In the genomic region with DNA sequence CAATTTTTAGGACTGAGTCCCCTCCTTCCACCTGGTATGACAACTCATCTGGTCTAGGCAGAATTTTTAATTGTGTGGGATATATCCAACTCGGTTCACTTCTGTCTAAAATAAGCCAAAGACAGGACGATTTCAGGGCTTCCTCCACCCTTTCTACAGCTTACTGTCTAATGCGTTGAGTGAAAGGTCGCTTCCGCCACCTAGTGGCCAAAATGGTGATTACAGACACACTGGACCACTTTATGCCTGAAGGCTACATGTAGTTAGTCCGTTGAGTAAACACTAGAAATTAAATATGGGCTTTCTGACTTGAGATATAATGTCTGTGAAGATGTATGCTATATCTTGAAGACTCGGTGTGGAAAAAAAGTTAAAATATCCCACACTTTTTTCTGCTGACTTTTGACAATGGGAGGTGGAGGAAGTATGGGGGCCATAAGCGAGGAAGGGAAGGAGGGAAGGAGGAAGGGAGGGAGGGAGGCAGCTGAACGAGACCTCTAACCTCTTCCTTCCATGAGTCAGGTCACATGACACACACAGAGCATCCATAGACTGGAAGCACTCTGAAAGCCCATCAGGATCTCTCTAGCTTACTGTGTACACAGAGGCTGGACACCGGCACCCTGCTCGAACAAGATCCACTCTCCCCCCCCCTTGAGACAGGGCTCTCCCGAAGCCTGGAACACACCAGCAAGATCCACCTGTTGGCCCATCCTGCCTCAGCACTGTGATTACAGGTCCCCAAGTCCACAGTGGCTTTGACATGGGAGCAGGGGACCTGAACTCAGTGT, we compare ENCODE assay signal across 9 mouse cellular contexts. TPM values are rescaled to one million over a fixed set of nuclear protein-coding genes. Genes with fewer than 3 reads are reported as not detected.
DNase-seq lines count a peak whose midpoint lies in the region; ATAC-seq and TF ChIP-seq lines count a peak whose summit lies in the region.
"Had no signal": no experiment of that assay in that cellular context is flagged by ENCODE, and none has a peak within 500 bp of the region (broad histone marks: within the 10 kb centered on the region; RNA-seq: fewer than 3 reads in every experiment).

No protein-coding gene starts in this region.

- no peak overlapping the region for H3K27ac ChIP-seq in MEL (ENCODE audit: control insufficient read depth, low read depth, low read length)
- no peak overlapping the region for H3K27ac ChIP-seq in forebrain, postnatal 0 days (ENCODE audit: low read depth, low read length)
- no peak overlapping the region for H3K27ac ChIP-seq in hindbrain, embryonic 13.5 days
- H3K27ac ChIP-seq: limb, embryonic 15.5 days had no signal

- TF ChIP-seq POLR2A in MEL (IDR thresholded peaks at IDR 0.05; ENCODE audit: control insufficient read depth in 1 of 2, insufficient read depth in 1 of 2, low read depth in 1 of 2, low read length in 2 of 2, poor library complexity in 1 of 2) = no peak

- peak; percentile 93 for DNase-seq in MEL (ENCODE audit: low read depth, low spot score)
- DNase-seq in cerebellum, adult 11 months = peak; percentile 64
- DNase-seq in forebrain, postnatal 0 days = peak; percentile 96
- peak; percentile 90 to 95 for DNase-seq in layer of hippocampus, postnatal 14 days (ENCODE audit: low spot score in 2 of 2)
- DNase-seq in lung, postnatal 25 days (ENCODE audit: low spot score) = peak; percentile 82
- peak; percentile 90 for DNase-seq in retina, postnatal 1 day
- peak; percentile 57 to 81 for DNase-seq in urinary bladder, adult 18-20 months (ENCODE audit: low spot score in 2 of 2)

- H3K9ac ChIP-seq in MEL (ENCODE audit: control insufficient read depth, low read depth, low read length, poor library complexity, severe bottlenecking) = no peak overlapping the region
- no peak overlapping the region for H3K9ac ChIP-seq in forebrain, postnatal 0 days
- H3K9ac ChIP-seq in hindbrain, embryonic 13.5 days = no peak overlapping the region
- H3K9ac ChIP-seq: limb, embryonic 15.5 days had no signal

- H3K4me3 ChIP-seq in MEL (ENCODE audit: control insufficient read depth in 1 of 2, insufficient read depth in 1 of 2, low read depth in 2 of 2, low read length in 2 of 2) = no peak overlapping the region
- H3K4me3 ChIP-seq in forebrain, postnatal 0 days (ENCODE audit: low read depth, low read length) = no peak overlapping the region
- H3K4me3 ChIP-seq in hindbrain, embryonic 13.5 days = no peak overlapping the region
- H3K4me3 ChIP-seq: limb, embryonic 15.5 days had no signal

- 31% methylated on average over 12 of the region's 12 CpGs for WGBS in forebrain, postnatal 0 days
- 36% methylated on average over 12 of the region's 12 CpGs for WGBS in hindbrain, embryonic 13.5 days

- peak; percentile 80 for ATAC-seq in forebrain, postnatal 0 days
- ATAC-seq in hindbrain, embryonic 13.5 days (ENCODE audit: low FRiP score) = peak; percentile 84

- TF ChIP-seq CTCF in MEL (IDR thresholded peaks at IDR 0.05 in 2 of 3, conservative IDR thresholded peaks at IDR 0.05 in 1 of 3; ENCODE audit: control insufficient read depth in 1 of 3, insufficient read depth in 1 of 3, low read depth in 2 of 3, low read length in 3 of 3, poor library complexity in 1 of 3, severe bottlenecking in 1 of 3) = peak; percentile 90 to 99 (median 97)
- peak; percentile 98 for TF ChIP-seq CTCF in forebrain, postnatal 0 days (IDR thresholded peaks at IDR 0.05; ENCODE audit: low read depth)

- H3K36me3 ChIP-seq in MEL (ENCODE audit: control insufficient read depth in 1 of 2, insufficient read depth in 2 of 2, low read length in 2 of 2) = peaks cover 0 to 2% of the 10 kb centered on the region in 2 experiments; a peak in 2 of 4 replicates
- H3K36me3 ChIP-seq in forebrain, postnatal 0 days (ENCODE audit: insufficient read depth) = no peaks in the 10 kb centered on the region
- H3K36me3 ChIP-seq in hindbrain, embryonic 13.5 days = 0 out of 2 replicates have a peak, but pooled peaks cover 2% of the 10 kb centered on the region

- no peaks in the 10 kb centered on the region for H3K27me3 ChIP-seq in MEL (ENCODE audit: control insufficient read depth in 1 of 2, insufficient read depth in 2 of 2, low read length in 2 of 2)
- H3K27me3 ChIP-seq in forebrain, postnatal 0 days (ENCODE audit: insufficient read depth, low read length) = no peaks in the 10 kb centered on the region
- peaks cover 11% of the 10 kb centered on the region; the same call in 1 of the 2 replicates for H3K27me3 ChIP-seq in hindbrain, embryonic 13.5 days
- H3K27me3 ChIP-seq: limb, embryonic 15.5 days had no signal

- H3K9me3 ChIP-seq in MEL (replicated peaks; ENCODE audit: insufficient read depth, low read length) = no peaks in the 10 kb centered on the region
- no peaks in the 10 kb centered on the region for H3K9me3 ChIP-seq in forebrain, postnatal 0 days (ENCODE audit: low read length)
- no peaks in the 10 kb centered on the region for H3K9me3 ChIP-seq in hindbrain, embryonic 13.5 days
- H3K9me3 ChIP-seq: limb, embryonic 15.5 days had no signal

- H3K79me2 ChIP-seq in MEL (ENCODE audit: control insufficient read depth, insufficient read depth, low read length, poor library complexity) = no peaks in the 10 kb centered on the region

- H3K4me1 ChIP-seq in MEL (ENCODE audit: control insufficient read depth in 1 of 2, insufficient read depth in 2 of 2, low read length in 2 of 2) = peaks cover 0 to 3% of the 10 kb centered on the region in 2 experiments; a peak in 1 of 4 replicates
- no peaks in the 10 kb centered on the region for H3K4me1 ChIP-seq in forebrain, postnatal 0 days (ENCODE audit: insufficient read depth)
- 0 out of 2 replicates have a peak, but pooled peaks cover 6% of the 10 kb centered on the region for H3K4me1 ChIP-seq in hindbrain, embryonic 13.5 days (replicated peaks)

- no peak for TF ChIP-seq EP300 in MEL (IDR thresholded peaks at IDR 0.05; ENCODE audit: low read depth in 1 of 2, low read length in 2 of 2)

- TF ChIP-seq RAD21 in MEL (IDR thresholded peaks at IDR 0.05; ENCODE audit: low read depth, low read length) = peak; percentile 99

- no peak overlapping the region for H3K4me2 ChIP-seq in forebrain, postnatal 0 days (ENCODE audit: low read depth)
- H3K4me2 ChIP-seq in hindbrain, embryonic 13.5 days = no peak overlapping the region
- H3K4me2 ChIP-seq: limb, embryonic 15.5 days had no signal

TF ChIP-seq in MEL, 35 proteins besides CTCF, POLR2A, EP300 and RAD21:
- TF ChIP-seq NELFE (IDR thresholded peaks at IDR 0.05; ENCODE audit: low read depth, low read length) (no peak), SIN3A (IDR thresholded peaks at IDR 0.05; ENCODE audit: low read length) (peak; percentile 60; the same call in 1 of the 2 replicates), ZC3H11A (IDR thresholded peaks at IDR 0.05; ENCODE audit: low read depth, low read length) (peak; percentile 86), MYC (IDR thresholded peaks at IDR 0.05; ENCODE audit: low read depth, low read length) (0 out of 2 replicates have a peak, but pooled peaks have one; percentile 46), SMC3 (IDR thresholded peaks at IDR 0.05; ENCODE audit: low read depth, low read length) (peak; percentile 96), KAT2A (conservative IDR thresholded peaks at IDR 0.05; ENCODE audit: low read depth, low read length) (no peak), ZNF384 (IDR thresholded peaks at IDR 0.05; ENCODE audit: low read depth, low read length) (no peak), MAZ (IDR thresholded peaks at IDR 0.05; ENCODE audit: low read depth, low read length) (peak; percentile 53; the same call in 1 of the 2 replicates)
TF ChIP-seq in MEL: peak in this region for 5.

RNA-seq across cellular contexts. Expression of gene Slit1, which starts 20.6 kb away (rescaled TPM):
- 0.04 TPM in 1 of 2 replicates, not detected in the other for total RNA-seq in MEL (2012; rRNA removed)
- polyA plus RNA-seq in MEL (2012; ENCODE audit: insufficient read depth in 1 of 2, insufficient read length in 2 of 2, low read depth in 1 of 2, low replicate concordance in 2 of 2, missing spikeins in 1 of 2) = under 1 TPM in 1 of 2 experiments, not detected in 1; 0.04 TPM
- total RNA-seq in forebrain, postnatal 0 days (2014; rRNA removed) = 37.2 and 61.8 TPM in 2 replicates
- 8.7 and 13.4 TPM in 2 replicates for polyA plus RNA-seq in forebrain, postnatal 0 days (2015; fragmentation: Nextera tagmentation; extraction: Ambion mirVana)
- 22.3 and 25.6 TPM in 2 replicates for polyA plus RNA-seq in hindbrain, embryonic 13.5 days (2015; fragmentation: Nextera tagmentation; extraction: Ambion mirVana)
- total RNA-seq in layer of hippocampus, postnatal 14 days (2021) = 100 to 1,000 TPM; 143 to 146 TPM

RNA-seq across cellular contexts. Expression of gene Arhgap19, which starts 37.8 kb away (rescaled TPM):
- 47.5 and 53.9 TPM in 2 replicates for total RNA-seq in MEL (2012; rRNA removed)
- polyA plus RNA-seq in MEL (2012; ENCODE audit: insufficient read depth in 1 of 2, insufficient read length in 2 of 2, low read depth in 1 of 2, low replicate concordance in 2 of 2, missing spikeins in 1 of 2) = 10 to 100 TPM in 1 of 2 experiments, not detected in 1; 67.9 TPM
- total RNA-seq in forebrain, postnatal 0 days (2014; rRNA removed) = 3.9 and 6.0 TPM in 2 replicates
- polyA plus RNA-seq in forebrain, postnatal 0 days (2015; fragmentation: Nextera tagmentation; extraction: Ambion mirVana) = 3.1 and 3.2 TPM in 2 replicates
- polyA plus RNA-seq in hindbrain, embryonic 13.5 days (2015; fragmentation: Nextera tagmentation; extraction: Ambion mirVana) = 6.3 and 7.6 TPM in 2 replicates
- 1 to 10 TPM; 3.5 to 4.1 TPM for total RNA-seq in layer of hippocampus, postnatal 14 days (2021)

Comparison
In these comparisons a context has a peak if more than half of its experiments do, and no peak if none do; other contexts are left out.
1. RNA of gene Slit1, which starts 20.6 kb away (total RNA-seq): 143 to 146 TPM in layer of hippocampus, postnatal 14 days and 37.2 to 61.8 TPM in forebrain, postnatal 0 days; 0.04 TPM in MEL; every median in the first group is over 10 times any median in the second.
2. Peak in every context shown above with its lines, with median percentiles within 50 percentile points of each other: DNase-seq.